ENCODE assay signal across 10 mouse cellular contexts in genomic region chr11:61619356-61619755, GRCm38 (mm10). TPM values are rescaled to one million over a fixed set of nuclear protein-coding genes. Genes with fewer than 3 reads are reported as not detected.
DNase-seq lines count a peak whose midpoint lies in the region; ATAC-seq and TF ChIP-seq lines count a peak whose summit lies in the region.
"Had no signal": no experiment of that assay in that cellular context is flagged by ENCODE, and none has a peak within 500 bp of the region (broad histone marks: within the 10 kb centered on the region; RNA-seq: fewer than 3 reads in every experiment).

No protein-coding gene starts in this region.

- H3K36me3 ChIP-seq in heart, embryonic 12.5 days = no peaks in the 10 kb centered on the region
- H3K36me3 ChIP-seq in ES-Bruce4 (ENCODE audit: control insufficient read depth, insufficient read depth, low read length, poor library complexity, severe bottlenecking) = no peaks in the 10 kb centered on the region
- H3K36me3 ChIP-seq in heart, postnatal 0 days (replicated peaks; ENCODE audit: control insufficient read depth, insufficient read depth, low read length) = no peaks in the 10 kb centered on the region
- no peaks in the 10 kb centered on the region for H3K36me3 ChIP-seq in liver, embryonic 15.5 days (replicated peaks)

- peak overlapping the region; percentile 52 for H3K4me3 ChIP-seq in heart, embryonic 12.5 days
- no peak overlapping the region for H3K4me3 ChIP-seq in ES-Bruce4 (ENCODE audit: low read depth, low read length)
- H3K4me3 ChIP-seq in heart, postnatal 0 days (ENCODE audit: low read depth, low read length) = peak overlapping the region; percentile 45
- no peak overlapping the region for H3K4me3 ChIP-seq in liver, embryonic 15.5 days (replicated peaks)

- no peaks in the 10 kb centered on the region for H3K9me3 ChIP-seq in heart, embryonic 12.5 days (replicated peaks)
- H3K9me3 ChIP-seq in ES-Bruce4 (replicated peaks; ENCODE audit: control insufficient read depth, insufficient read depth, low read length, poor library complexity, severe bottlenecking) = peaks cover 3% of the 10 kb centered on the region; the same call in 1 of the 2 replicates
- H3K9me3 ChIP-seq in heart, postnatal 0 days (replicated peaks; ENCODE audit: control insufficient read depth, low read length) = peaks cover 4% of the 10 kb centered on the region; the same call in 1 of the 2 replicates
- H3K9me3 ChIP-seq in liver, embryonic 15.5 days (replicated peaks) = no peaks in the 10 kb centered on the region

- H3K9ac ChIP-seq in heart, embryonic 12.5 days = no peak overlapping the region
- H3K9ac ChIP-seq in ES-Bruce4 (ENCODE audit: low read depth, poor library complexity, severe bottlenecking) = peak overlapping the region; percentile 52
- peak overlapping the region; percentile 53; the same call in 1 of the 2 replicates for H3K9ac ChIP-seq in heart, postnatal 0 days (replicated peaks; ENCODE audit: low read depth, low read length)
- H3K9ac ChIP-seq in liver, embryonic 15.5 days = no peak overlapping the region

- no peak for TF ChIP-seq POLR2A in ES-Bruce4 (IDR thresholded peaks at IDR 0.05; ENCODE audit: insufficient read depth, low read length)

- peak overlapping the region; percentile 93 for H3K4me2 ChIP-seq in heart, embryonic 12.5 days
- H3K4me2 ChIP-seq in heart, postnatal 0 days (ENCODE audit: low read depth, low read length) = peak overlapping the region; percentile 81
- peak overlapping the region; percentile 48; the same call in 1 of the 2 replicates for H3K4me2 ChIP-seq in liver, embryonic 15.5 days

- no peak for TF ChIP-seq EP300 in ES-Bruce4 (IDR thresholded peaks at IDR 0.05; ENCODE audit: insufficient read depth, low read depth, low read length)
- no peak for TF ChIP-seq EP300 in heart, postnatal 0 days (IDR thresholded peaks at IDR 0.05; ENCODE audit: low read depth)

- H3K27ac ChIP-seq in heart, embryonic 12.5 days (ENCODE audit: poor library complexity, severe bottlenecking) = no peak overlapping the region
- H3K27ac ChIP-seq in ES-Bruce4 (ENCODE audit: insufficient read depth, low read length) = no peak overlapping the region
- H3K27ac ChIP-seq in heart, postnatal 0 days (ENCODE audit: low read depth) = peak overlapping the region; percentile 82; the same call in 1 of the 2 replicates
- no peak overlapping the region for H3K27ac ChIP-seq in liver, embryonic 15.5 days (replicated peaks)

- H3K4me1 ChIP-seq in heart, embryonic 12.5 days (replicated peaks) = peaks cover 27% of the 10 kb centered on the region
- peaks cover 2% of the 10 kb centered on the region for H3K4me1 ChIP-seq in ES-Bruce4 (ENCODE audit: control insufficient read depth, insufficient read depth, low read length)
- H3K4me1 ChIP-seq in heart, postnatal 0 days (ENCODE audit: control insufficient read depth, insufficient read depth) = peaks cover 21% of the 10 kb centered on the region
- peaks cover 4% of the 10 kb centered on the region; the same call in 1 of the 2 replicates for H3K4me1 ChIP-seq in liver, embryonic 15.5 days (replicated peaks)

- no peak for TF ChIP-seq CTCF in ES-Bruce4 (IDR thresholded peaks at IDR 0.05; ENCODE audit: low read depth, low read length)
- no peak for TF ChIP-seq CTCF in heart, postnatal 0 days (IDR thresholded peaks at IDR 0.05; ENCODE audit: low read depth)

- DNase-seq in heart, adult 9 months (ENCODE audit: low spot score in 2 of 2) = no peak
- no peak for DNase-seq in heart, postnatal 0 days (ENCODE audit: low spot score)
- no peak for DNase-seq in thymus, postnatal 4 days
- no peak for DNase-seq in urinary bladder, adult 2 months (ENCODE audit: low spot score)
- DNase-seq: thymus, adult 18-20 months had no signal

- no peaks in the 10 kb centered on the region for H3K27me3 ChIP-seq in heart, embryonic 12.5 days (replicated peaks)
- H3K27me3 ChIP-seq in ES-Bruce4 (ENCODE audit: control insufficient read depth, insufficient read depth, low read length, poor library complexity, severe bottlenecking) = no peaks in the 10 kb centered on the region
- no peaks in the 10 kb centered on the region for H3K27me3 ChIP-seq in heart, postnatal 0 days (ENCODE audit: control insufficient read depth, insufficient read depth, low read length)
- peaks cover 76% of the 10 kb centered on the region for H3K27me3 ChIP-seq in liver, embryonic 15.5 days

- WGBS in heart, embryonic 12.5 days = 14% methylated on average over 6 of the region's 6 CpGs
- WGBS in heart, postnatal 0 days = 9% methylated on average over 6 of the region's 6 CpGs
- WGBS in liver, embryonic 15.5 days (ENCODE audit: insufficient replicate concordance) = 13% methylated on average over 6 of the region's 6 CpGs

- no peak for ATAC-seq in heart, embryonic 12.5 days (ENCODE audit: insufficient number of reproducible peaks, low FRiP score)
- ATAC-seq in heart, postnatal 0 days (ENCODE audit: insufficient read depth, low read depth) = no peak
- no peak for ATAC-seq in liver, embryonic 15.5 days (ENCODE audit: insufficient read depth)
- no peak for ATAC-seq in megakaryocyte, adult 5-6 weeks (ENCODE audit: poor library complexity, severe bottlenecking)
- ATAC-seq: CD4-positive, CD25-positive, alpha-beta regulatory T cell, adult 4 months had no signal

RNA-seq across cellular contexts. Expression of gene Grap, which starts 33.7 kb away (rescaled TPM):
- polyA plus RNA-seq in heart, embryonic 12.5 days (2016; fragmentation: Nextera tagmentation; extraction: Ambion mirVana) = 7.7 and 8.1 TPM in 2 replicates
- polyA plus RNA-seq in ES-Bruce4 (2011; ENCODE audit: insufficient read depth, insufficient read length, low read depth, missing spikeins) = not detected in 2 replicates
- total RNA-seq in heart, postnatal 0 days (2014; rRNA removed; ENCODE audit: low replicate concordance) = 4.3 and 10.1 TPM in 2 replicates
- polyA plus RNA-seq in heart, postnatal 0 days (2015; fragmentation: Nextera tagmentation; extraction: Ambion mirVana) = 10.3 and 11.0 TPM in 2 replicates
- 4.3 and 5.6 TPM in 2 replicates for polyA plus RNA-seq in liver, embryonic 15.5 days (2015; fragmentation: Nextera tagmentation; extraction: Ambion mirVana)
- total RNA-seq in megakaryocyte, adult 5-6 weeks (2015) = 0.85 and 2.4 TPM in 2 replicates
- total RNA-seq in megakaryocyte, adult 5-6 weeks (2017) = 3.5 and 4.3 TPM in 2 replicates
- polyA plus RNA-seq in urinary bladder, adult 2 months (2012; rRNA removed) = 5.5 and 6.2 TPM in 2 replicates

RNA-seq across cellular contexts. Expression of gene Epn2, which starts 39.9 kb away (rescaled TPM):
- polyA plus RNA-seq in heart, embryonic 12.5 days (2016; fragmentation: Nextera tagmentation; extraction: Ambion mirVana) = 23.1 and 25.9 TPM in 2 replicates
- polyA plus RNA-seq in ES-Bruce4 (2011; ENCODE audit: insufficient read depth, insufficient read length, low read depth, missing spikeins) = 70.0 and 76.0 TPM in 2 replicates
- 21.3 and 43.9 TPM in 2 replicates for total RNA-seq in heart, postnatal 0 days (2014; rRNA removed; ENCODE audit: low replicate concordance)
- polyA plus RNA-seq in heart, postnatal 0 days (2015; fragmentation: Nextera tagmentation; extraction: Ambion mirVana) = 16.3 and 19.3 TPM in 2 replicates
- 2.0 TPM in 2 replicates for polyA plus RNA-seq in liver, embryonic 15.5 days (2015; fragmentation: Nextera tagmentation; extraction: Ambion mirVana)
- total RNA-seq in megakaryocyte, adult 5-6 weeks (2015) = 0.04 and 0.07 TPM in 2 replicates
- total RNA-seq in megakaryocyte, adult 5-6 weeks (2017) = 3.3 TPM in 1 of 2 replicates, not detected in the other
- 46.0 and 48.3 TPM in 2 replicates for polyA plus RNA-seq in urinary bladder, adult 2 months (2012; rRNA removed)

Comparison
In these comparisons a context has a peak if more than half of its experiments do, and no peak if none do; other contexts are left out.
1. H3K9ac ChIP-seq: peak in ES-Bruce4 (single experiment) and heart, postnatal 0 days (single experiment); none in heart, embryonic 12.5 days (single experiment) and liver, embryonic 15.5 days (single experiment).
2. H3K4me3 ChIP-seq: peak in heart, embryonic 12.5 days (single experiment) and heart, postnatal 0 days (single experiment); none in ES-Bruce4 (single experiment) and liver, embryonic 15.5 days (single experiment).
3. Peak in every context shown above with its lines, with median percentiles within 50 percentile points of each other: H3K4me2 ChIP-seq.